Mouse (Mus musculus): Measurements from ENCODE around the gene Orai1.

GRCm38 (mm10) chr5:123051736-123052135 is 36.9 kb downstream of the Orai1 start:
- TF ChIP-seq CTCF (IDR thresholded peaks at IDR 0.05; ENCODE audit: borderline replicate concordance, control insufficient read depth, extremely low read depth, insufficient read depth, low read length, poor library complexity) (no peak), POLR2A (IDR thresholded peaks at IDR 0.05; ENCODE audit: control insufficient read depth, extremely low read depth, insufficient read depth, low read length, poor library complexity) (no peak)
